Mouse (Mus musculus) gastrocnemius, postnatal 36 days (tissue): ENCODE measurements around the gene Ksr2. TPM values are rescaled to one million over a fixed set of nuclear protein-coding genes. Genes with fewer than 3 reads are reported as not detected.

Source experiments
- total RNA-seq, 2 experiments: library from RNA; stranded (reverse); gene quantifications; 2 replicates each; pipeline ENCODE4 v1.2.3; 2021

Gene Ksr2
- total RNA-seq, 2 experiments from 2014 or later = 0.03 to 0.07 TPM

Other genes with a start within 250 kb of the Ksr2 start
- gene Pebp1, start 126.4 kb upstream of the Ksr2 start, total RNA-seq = 100 to 1,000 TPM; 304 to 320 TPM
- gene Vsig10, start 94.9 kb upstream of the Ksr2 start, total RNA-seq = 1 to 10 TPM; 4.1 to 5.0 TPM
- gene Wsb2, start 56.7 kb upstream of the Ksr2 start, total RNA-seq = 10 to 100 TPM; 84.2 to 90.8 TPM
- gene Rfc5, start 25.0 kb upstream of the Ksr2 start, total RNA-seq = 1 to 10 TPM; 2.1 to 2.5 TPM